Mouse (Mus musculus): ENCODE data around the gene Klk1b16. TPM values are rescaled to one million over a fixed set of nuclear protein-coding genes. Genes with fewer than 3 reads are reported as not detected.

The Klk1b16 gene
- polyA plus RNA-seq, 1 experiment from 2014 or later: not detected

Other genes starting within 250 kb of the Klk1b16 start
- gene Klk15, start 203.0 kb upstream of the Klk1b16 start, polyA plus RNA-seq (2014; fragmentation: Nextera tagmentation; extraction: Ambion mirVana): not detected in 2 replicates
- gene Klk1b8, start 186.1 kb upstream of the Klk1b16 start, polyA plus RNA-seq (2014; fragmentation: Nextera tagmentation; extraction: Ambion mirVana): not detected in 2 replicates
- not detected in 2 replicates for gene Klk1b1, start 170.0 kb upstream of the Klk1b16 start, polyA plus RNA-seq (2014; fragmentation: Nextera tagmentation; extraction: Ambion mirVana)
- gene Klk1b9, start 160.7 kb upstream of the Klk1b16 start, polyA plus RNA-seq (2014; fragmentation: Nextera tagmentation; extraction: Ambion mirVana): not detected in 2 replicates
- not detected in 2 replicates for gene Klk1b11, start 140.9 kb upstream of the Klk1b16 start, polyA plus RNA-seq (2014; fragmentation: Nextera tagmentation; extraction: Ambion mirVana)
- not detected in 2 replicates for gene Klk1b26, start 124.6 kb upstream of the Klk1b16 start, polyA plus RNA-seq (2014; fragmentation: Nextera tagmentation; extraction: Ambion mirVana)
- gene Klk1b27, start 84.5 kb upstream of the Klk1b16 start, polyA plus RNA-seq (2014; fragmentation: Nextera tagmentation; extraction: Ambion mirVana): not detected in 2 replicates
- not detected in 2 replicates for gene Klk1b21, start 34.4 kb upstream of the Klk1b16 start, polyA plus RNA-seq (2014; fragmentation: Nextera tagmentation; extraction: Ambion mirVana)
- gene Klk1b22, start 24.1 kb upstream of the Klk1b16 start, polyA plus RNA-seq (2014; fragmentation: Nextera tagmentation; extraction: Ambion mirVana): not detected in 2 replicates
- gene Klk1b24, start 51.5 kb downstream of the Klk1b16 start, polyA plus RNA-seq (2014; fragmentation: Nextera tagmentation; extraction: Ambion mirVana): not detected in 2 replicates
- gene Klk1b3, start 61.4 kb downstream of the Klk1b16 start, polyA plus RNA-seq (2014; fragmentation: Nextera tagmentation; extraction: Ambion mirVana): not detected in 2 replicates
- gene Klk1b4, start 70.7 kb downstream of the Klk1b16 start, polyA plus RNA-seq (2014; fragmentation: Nextera tagmentation; extraction: Ambion mirVana): not detected in 2 replicates
- not detected in 2 replicates for gene Klk1b5, start 79.2 kb downstream of the Klk1b16 start, polyA plus RNA-seq (2014; fragmentation: Nextera tagmentation; extraction: Ambion mirVana)
- 0.39 and 1.8 TPM in 2 replicates for gene Klk1, start 88.6 kb downstream of the Klk1b16 start, polyA plus RNA-seq (2014; fragmentation: Nextera tagmentation; extraction: Ambion mirVana)
- gene Gm36864, start 99.4 kb downstream of the Klk1b16 start, polyA plus RNA-seq (2014; fragmentation: Nextera tagmentation; extraction: Ambion mirVana): not detected in 2 replicates
- 1.1 and 1.6 TPM in 2 replicates for gene 1700028J19Rik, start 109.9 kb downstream of the Klk1b16 start, polyA plus RNA-seq (2014; fragmentation: Nextera tagmentation; extraction: Ambion mirVana)
- 124 and 129 TPM in 2 replicates for gene 2410002F23Rik, start 110.0 kb downstream of the Klk1b16 start, polyA plus RNA-seq (2014; fragmentation: Nextera tagmentation; extraction: Ambion mirVana)
- gene Acp4, start 120.6 kb downstream of the Klk1b16 start, polyA plus RNA-seq (2014; fragmentation: Nextera tagmentation; extraction: Ambion mirVana): not detected in 2 replicates
- not detected in 2 replicates for gene Gm15517, start 124.7 kb downstream of the Klk1b16 start, polyA plus RNA-seq (2014; fragmentation: Nextera tagmentation; extraction: Ambion mirVana)
- 5.4 and 6.3 TPM in 2 replicates for gene Clec11a, start 170.1 kb downstream of the Klk1b16 start, polyA plus RNA-seq (2014; fragmentation: Nextera tagmentation; extraction: Ambion mirVana)
- gene Shank1, start 173.5 kb downstream of the Klk1b16 start, polyA plus RNA-seq (2014; fragmentation: Nextera tagmentation; extraction: Ambion mirVana): 3.0 and 3.3 TPM in 2 replicates
- gene Syt3, start 247.3 kb downstream of the Klk1b16 start, polyA plus RNA-seq (2014; fragmentation: Nextera tagmentation; extraction: Ambion mirVana): 1.6 and 1.7 TPM in 2 replicates
- 1.5 and 1.6 TPM in 2 replicates for gene 1700008O03Rik, start 249.1 kb downstream of the Klk1b16 start, polyA plus RNA-seq (2014; fragmentation: Nextera tagmentation; extraction: Ambion mirVana)

All from intestine, embryonic 14.5 days (tissue).